Mouse (Mus musculus) heart, embryonic 16.5 days (tissue): Measurements from ENCODE around the gene Gm20458. TPM values are rescaled to one million over a fixed set of nuclear protein-coding genes. Genes with fewer than 3 reads are reported as not detected.

Experiments used
- ATAC-seq: fragments of 200-750 bp; cut with Nextera tagmentation; replicated peaks from 2 replicates; pipeline ENCODE4 v1.8.0; 2017; ENCODE audit warnings: moderate number of reproducible peaks; ENCODE audit not compliant: insufficient read depth, low FRiP score; ENCODE audit errors: extremely low read depth
- H3K27ac ChIP-seq: fragments of 300-500 bp; sonication (generic); 2 replicates; pipeline ENCODE4 v1.5.1; 2014; ENCODE audit warnings: mild to moderate bottlenecking, low read length, control low read depth, moderate library complexity
- H3K27me3 ChIP-seq: fragments of 300-500 bp; sonication (generic); 2 replicates; pipeline ENCODE4 v1.6.1; 2014; ENCODE audit warnings: low read length, mixed read lengths; ENCODE audit not compliant: control insufficient read depth, insufficient read depth
- H3K36me3 ChIP-seq: fragments of 300-500 bp; sonication (generic); 2 replicates; pipeline ENCODE4 v1.6.1; 2014; ENCODE audit not compliant: control insufficient read depth, insufficient read depth
- H3K4me1 ChIP-seq: fragments of 300-500 bp; sonication (generic); 2 replicates; pipeline ENCODE4 v1.6.1; 2014; ENCODE audit warnings: low read length, mixed read lengths; ENCODE audit not compliant: control insufficient read depth, insufficient read depth
- H3K4me2 ChIP-seq: fragments of 300-500 bp; sonication (generic); 2 replicates; pipeline ENCODE4 v1.6.1; 2014; ENCODE audit warnings: low read depth, mild to moderate bottlenecking, control low read depth, low read length
- H3K4me3 ChIP-seq: fragments of 300-500 bp; sonication (generic); 2 replicates; pipeline ENCODE4 v1.5.1; 2014; ENCODE audit warnings: mild to moderate bottlenecking, control low read depth, low read length
- H3K9ac ChIP-seq: fragments of 300-500 bp; sonication (generic); 2 replicates; pipeline ENCODE4 v1.6.1; 2014; ENCODE audit warnings: low read length, control low read depth
- H3K9me3 ChIP-seq: fragments of 300-500 bp; sonication (generic); replicated peaks from 2 replicates; pipeline ENCODE4 v1.6.1; 2016; ENCODE audit warnings: low read length; ENCODE audit not compliant: control insufficient read depth
- WGBS: fragments of 180-500 bp; shearing (Covaris S2); extraction: QIAGEN DNeasy Blood & Tissue Kit; methylation state at CpG from one replicate; pipeline ENCODE4 v1.1.7; 2014; 5-methylcytosine and 5-hydroxymethylcytosine counted together
- polyA plus RNA-seq: library from polyadenylated mRNA; unstranded; fragments of >200 nt; fragmentation: Nextera tagmentation; extraction: Ambion mirVana; gene quantifications from 2 replicates; pipeline ENCODE4 v1.2.1, GENCODE M21; 2015

The Gm20458 gene
- polyA plus RNA-seq, 1 experiment from 2014 or later, result 12.1 TPM

- H3K9me3 ChIP-seq, result peaks cover 4% of the 10 kb centered on the region
- ATAC-seq, result 0 out of 2 replicates have a peak, but pooled peaks have one; percentile 10
- H3K27ac ChIP-seq, result peak overlapping the region; percentile 77
- no peak overlapping the region for H3K9ac ChIP-seq
- no peak overlapping the region for H3K4me3 ChIP-seq
- WGBS, result 24% methylated on average over 10 of the region's 10 CpGs
- no peaks in the 10 kb centered on the region for H3K36me3 ChIP-seq
- peaks cover 54% of the 10 kb centered on the region for H3K4me1 ChIP-seq
- H3K4me2 ChIP-seq, result peak overlapping the region; percentile 10; the same call in 1 of the 2 replicates
- H3K27me3 ChIP-seq, result peaks cover 7% of the 10 kb centered on the region; the same call in 1 of the 2 replicates
Observed at GRCm38 (mm10) chr2:164454846-164455245, 5.9 kb upstream of the Gm20458 start.

GRCm38 (mm10) chr2:164455421-164456190 lies 5.2 kb upstream of the Gm20458 start:
- 58% methylated on average over 6 of the region's 6 CpGs for WGBS
- H3K4me2 ChIP-seq, result no peak overlapping the region
- H3K36me3 ChIP-seq, result no peaks in the 10 kb centered on the region
- H3K9ac ChIP-seq, result no peak overlapping the region
- peaks cover under 1% of the 10 kb centered on the region; the same call in 1 of the 2 replicates for H3K27me3 ChIP-seq
- ATAC-seq, result no peak
- H3K9me3 ChIP-seq, result no peaks in the 10 kb centered on the region
- peak overlapping the region; percentile 77 for H3K27ac ChIP-seq
- peaks cover 53% of the 10 kb centered on the region for H3K4me1 ChIP-seq
- H3K4me3 ChIP-seq, result no peak overlapping the region

GRCm38 (mm10) chr2:164456413-164456812 lies 4.4 kb upstream of the Gm20458 start:
- Histone ChIP-seq H3K9me3 (no peaks in the 10 kb centered on the region), H3K27ac (peak overlapping the region; percentile 23; the same call in 1 of the 2 replicates), H3K36me3 (no peaks in the 10 kb centered on the region), H3K4me3 (no peak overlapping the region), H3K9ac (no peak overlapping the region), H3K27me3 (no peaks in the 10 kb centered on the region), H3K4me2 (peak overlapping the region; percentile 40; the same call in 1 of the 2 replicates), H3K4me1 (peaks cover 53% of the 10 kb centered on the region)
- 79% methylated on average over 1 of the region's 1 CpGs for WGBS
- ATAC-seq, result no peak

GRCm38 (mm10) chr2:164456864-164457300 lies 3.9 kb upstream of the Gm20458 start, which contains the start of gene Sys1:
Gene Sys1, plus strand, starts transcription at chr2:164456964.
- H3K4me2 ChIP-seq, result peak within 1 kb of the TSS; percentile 40
- H3K9ac ChIP-seq, result peak within 1 kb of the TSS; percentile 57
- no peak for ATAC-seq
- WGBS, result 5% methylated on average over 7 of the region's 7 CpGs
- H3K4me1 ChIP-seq, result peaks cover 52% of the 10 kb centered on the region
- H3K27me3 ChIP-seq, result no peaks in the 10 kb centered on the region
- no peak within 1 kb of the TSS for H3K4me3 ChIP-seq
- H3K9me3 ChIP-seq, result no peaks in the 10 kb centered on the region
- peak within 1 kb of the TSS; percentile 23 for H3K27ac ChIP-seq
- no peaks in the 10 kb centered on the region for H3K36me3 ChIP-seq

- no peak for ATAC-seq
- Histone ChIP-seq H3K27me3 (no peaks in the 10 kb centered on the region), H3K27ac (no peak overlapping the region), H3K4me3 (no peak overlapping the region), H3K9ac (no peak overlapping the region), H3K36me3 (peaks cover 3% of the 10 kb centered on the region; the same call in 1 of the 2 replicates), H3K4me1 (peaks cover 45% of the 10 kb centered on the region), H3K9me3 (no peaks in the 10 kb centered on the region), H3K4me2 (no peak overlapping the region)
- WGBS, result 44% methylated on average over 7 of the region's 7 CpGs
Observed at GRCm38 (mm10) chr2:164457942-164458341, 2.8 kb upstream of the Gm20458 start.

DNA sequence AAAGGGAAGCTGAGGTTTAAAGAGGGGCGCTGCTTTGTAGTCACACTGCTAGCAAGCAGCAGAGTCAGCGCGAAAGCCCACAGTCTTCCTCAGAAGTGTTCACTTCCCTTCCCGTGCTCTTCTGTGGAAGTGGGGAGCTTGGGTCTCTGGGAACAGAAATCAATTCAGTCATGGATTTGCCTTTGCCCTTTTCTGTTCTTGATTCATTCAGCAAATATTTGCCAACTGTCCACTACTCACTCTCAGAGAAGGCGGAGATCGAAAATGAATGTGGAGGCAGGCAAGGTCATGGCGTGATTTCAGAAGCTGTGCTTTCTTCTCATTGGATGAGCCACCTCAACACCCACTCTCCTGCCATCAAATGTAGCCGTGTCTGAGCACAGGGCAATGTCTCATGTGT lies 2.2 kb upstream of the Gm20458 start:
- Histone ChIP-seq H3K4me3 (no peak overlapping the region), H3K27ac (no peak overlapping the region), H3K36me3 (peaks cover 4% of the 10 kb centered on the region; the same call in 1 of the 2 replicates), H3K4me1 (peaks cover 39% of the 10 kb centered on the region), H3K9ac (no peak overlapping the region), H3K9me3 (no peaks in the 10 kb centered on the region), H3K27me3 (no peaks in the 10 kb centered on the region), H3K4me2 (no peak overlapping the region)
- WGBS, result 80% methylated on average over 8 of the region's 8 CpGs
- no peak for ATAC-seq

DNA sequence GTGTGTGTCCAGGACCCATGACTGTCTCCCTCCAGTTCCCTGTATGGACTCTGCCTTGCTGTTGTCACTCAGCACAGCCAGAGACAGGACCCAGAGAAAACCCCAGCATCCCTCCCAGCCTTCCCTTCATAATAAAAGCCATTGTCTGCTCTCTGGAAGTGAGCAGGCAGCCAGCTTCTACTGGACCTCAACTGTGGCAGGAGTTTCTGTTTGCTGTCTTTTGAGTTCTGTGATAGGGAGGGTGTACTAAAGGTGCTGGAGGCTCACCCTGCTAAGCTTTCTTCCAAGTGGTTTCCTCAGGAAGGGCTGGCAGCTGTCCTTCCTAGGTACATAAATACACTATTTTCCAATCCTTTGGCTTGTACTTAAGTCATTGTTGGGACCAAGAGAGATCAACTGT lies 4.4 kb downstream of the Gm20458 start:
- Histone ChIP-seq H3K27ac (no peak overlapping the region), H3K9me3 (no peaks in the 10 kb centered on the region), H3K9ac (no peak overlapping the region), H3K4me2 (no peak overlapping the region), H3K27me3 (no peaks in the 10 kb centered on the region), H3K4me3 (no peak overlapping the region), H3K36me3 (peaks cover 14% of the 10 kb centered on the region), H3K4me1 (peaks cover 7% of the 10 kb centered on the region)
- ATAC-seq, result no peak

DNA sequence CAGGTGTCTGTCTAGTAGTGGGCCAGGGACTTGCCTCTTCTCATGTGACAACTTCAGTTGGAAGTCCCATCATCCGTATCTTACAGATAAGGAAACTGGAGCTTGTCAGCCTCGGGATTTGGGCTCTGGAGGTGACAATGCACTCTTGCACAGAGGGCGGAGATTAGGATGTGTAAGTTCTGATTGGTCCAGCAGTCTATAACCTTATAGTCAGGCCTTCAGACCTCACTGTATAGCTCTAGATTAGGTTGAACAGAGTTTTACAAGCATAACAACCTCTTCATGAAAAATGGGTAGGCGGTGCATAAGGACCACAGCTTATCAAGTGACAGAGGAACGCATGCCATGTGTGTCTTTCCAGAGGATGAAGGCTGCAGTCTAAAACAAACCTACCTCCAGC lies 6.0 kb downstream of the Gm20458 start:
- no peaks in the 10 kb centered on the region for H3K27me3 ChIP-seq
- H3K27ac ChIP-seq, result no peak overlapping the region
- peaks cover 4% of the 10 kb centered on the region for H3K4me1 ChIP-seq
- ATAC-seq, result no peak
- H3K36me3 ChIP-seq, result peaks cover 14% of the 10 kb centered on the region
- H3K4me2 ChIP-seq, result no peak overlapping the region
- H3K9me3 ChIP-seq, result no peaks in the 10 kb centered on the region
- no peak overlapping the region for H3K4me3 ChIP-seq
- no peak overlapping the region for H3K9ac ChIP-seq
- WGBS, result 64% methylated on average over 5 of the region's 5 CpGs

- no peaks in the 10 kb centered on the region for H3K27me3 ChIP-seq
- H3K36me3 ChIP-seq, result peaks cover 6% of the 10 kb centered on the region; the same call in 1 of the 2 replicates
- no peak overlapping the region for H3K4me3 ChIP-seq
- no peak for ATAC-seq
- no peaks in the 10 kb centered on the region for H3K4me1 ChIP-seq
- no peak overlapping the region for H3K4me2 ChIP-seq
- 29% methylated on average over 10 of the region's 10 CpGs for WGBS
- no peaks in the 10 kb centered on the region for H3K9me3 ChIP-seq
- no peak overlapping the region for H3K9ac ChIP-seq
- no peak overlapping the region for H3K27ac ChIP-seq
Observed at GRCm38 (mm10) chr2:164470254-164470653, 9.5 kb downstream of the Gm20458 start.
